Mouse (Mus musculus): ENCODE data around the gene Mip. TPM values are rescaled to one million over a fixed set of nuclear protein-coding genes. Genes with fewer than 3 reads are reported as not detected.

The Mip gene
- 0.11 and 0.24 TPM in 2 replicates for polyA plus RNA-seq (2015; fragmentation: Nextera tagmentation; extraction: Ambion mirVana)

GRCm38 (mm10) chr10:128225538-128225937 lies at the start of gene Mip:
Gene Mip (plus strand): TSS chr10:128225838.
- H3K4me3 ChIP-seq (ENCODE audit: low read length) = no peak within 1 kb of the TSS
- no peak within 1 kb of the TSS for H3K9ac ChIP-seq (ENCODE audit: low read depth, low read length)
- no peak within 1 kb of the TSS for H3K4me2 ChIP-seq (ENCODE audit: low read length)
- H3K9me3 ChIP-seq (ENCODE audit: control insufficient read depth, low read length) = no peaks in the 10 kb centered on the region
- no peak within 1 kb of the TSS for H3K27ac ChIP-seq (ENCODE audit: low read depth, low read length)
- H3K27me3 ChIP-seq (replicated peaks; ENCODE audit: control insufficient read depth, insufficient read depth, low read length) = no peaks in the 10 kb centered on the region
- H3K36me3 ChIP-seq (ENCODE audit: control insufficient read depth, insufficient read depth, low read length) = no peaks in the 10 kb centered on the region
- no peak for ATAC-seq
- WGBS = 47% methylated on average over 4 of the region's 4 CpGs
- H3K4me1 ChIP-seq (ENCODE audit: control insufficient read depth, insufficient read depth, low read depth, low read length) = no peaks in the 10 kb centered on the region

- Histone ChIP-seq H3K4me2 (ENCODE audit: low read length) (peak overlapping the region; percentile 85), H3K4me3 (ENCODE audit: low read length) (peak overlapping the region; percentile 54), H3K36me3 (ENCODE audit: control insufficient read depth, insufficient read depth, low read length) (no peaks in the 10 kb centered on the region), H3K9ac (ENCODE audit: low read depth, low read length) (peak overlapping the region; percentile 65), H3K9me3 (ENCODE audit: control insufficient read depth, low read length) (no peaks in the 10 kb centered on the region), H3K4me1 (ENCODE audit: control insufficient read depth, insufficient read depth, low read depth, low read length) (peaks cover 9% of the 10 kb centered on the region), H3K27me3 (replicated peaks; ENCODE audit: control insufficient read depth, insufficient read depth, low read length) (no peaks in the 10 kb centered on the region), H3K27ac (ENCODE audit: low read depth, low read length) (peak overlapping the region; percentile 83)
- under 1% methylated on average over 17 of the region's 17 CpGs for WGBS
- ATAC-seq = peak; percentile 88
Measured at GRCm38 (mm10) chr10:128175996-128176755, 49.5 kb upstream of the Mip start.

GRCm38 (mm10) chr10:128177316-128177715 lies 48.3 kb upstream of the Mip start:
- H3K4me3 ChIP-seq (ENCODE audit: low read length) = no peak overlapping the region

GRCm38 (mm10) chr10:128179989-128180388 lies 45.6 kb upstream of the Mip start, which contains the start of gene Rbms2:
Gene Rbms2 (minus strand): TSS chr10:128180297.
- Histone ChIP-seq H3K4me2 (ENCODE audit: low read length) (no peak within 1 kb of the TSS), H3K9ac (ENCODE audit: low read depth, low read length) (no peak within 1 kb of the TSS), H3K27me3 (replicated peaks; ENCODE audit: control insufficient read depth, insufficient read depth, low read length) (no peaks in the 10 kb centered on the region), H3K36me3 (ENCODE audit: control insufficient read depth, insufficient read depth, low read length) (no peaks in the 10 kb centered on the region), H3K27ac (ENCODE audit: low read depth, low read length) (no peak within 1 kb of the TSS), H3K4me3 (ENCODE audit: low read length) (no peak within 1 kb of the TSS), H3K4me1 (ENCODE audit: control insufficient read depth, insufficient read depth, low read depth, low read length) (peaks cover 9% of the 10 kb centered on the region), H3K9me3 (ENCODE audit: control insufficient read depth, low read length) (no peaks in the 10 kb centered on the region)
- 2% methylated on average over 6 of the region's 6 CpGs for WGBS
- ATAC-seq = no peak

More at GRCm38 (mm10) chr10:128177316-128177715, 48.3 kb upstream of the Mip start:
- Histone ChIP-seq H3K27ac (ENCODE audit: low read depth, low read length) (no peak overlapping the region), H3K4me1 (ENCODE audit: control insufficient read depth, insufficient read depth, low read depth, low read length) (peaks cover 9% of the 10 kb centered on the region), H3K27me3 (replicated peaks; ENCODE audit: control insufficient read depth, insufficient read depth, low read length) (no peaks in the 10 kb centered on the region), H3K9me3 (ENCODE audit: control insufficient read depth, low read length) (no peaks in the 10 kb centered on the region), H3K36me3 (ENCODE audit: control insufficient read depth, insufficient read depth, low read length) (no peaks in the 10 kb centered on the region), H3K9ac (ENCODE audit: low read depth, low read length) (no peak overlapping the region), H3K4me2 (ENCODE audit: low read length) (no peak overlapping the region)
- ATAC-seq = 0 out of 2 replicates have a peak, but pooled peaks have one; percentile 30
- WGBS = 84% methylated on average over 4 of the region's 4 CpGs

GRCm38 (mm10) chr10:128184296-128184695 lies 41.3 kb upstream of the Mip start:
- Histone ChIP-seq H3K4me1 (ENCODE audit: control insufficient read depth, insufficient read depth, low read depth, low read length) (no peaks in the 10 kb centered on the region), H3K27ac (ENCODE audit: low read depth, low read length) (no peak overlapping the region), H3K9ac (ENCODE audit: low read depth, low read length) (no peak overlapping the region), H3K4me2 (ENCODE audit: low read length) (no peak overlapping the region), H3K4me3 (ENCODE audit: low read length) (no peak overlapping the region), H3K27me3 (replicated peaks; ENCODE audit: control insufficient read depth, insufficient read depth, low read length) (no peaks in the 10 kb centered on the region), H3K36me3 (ENCODE audit: control insufficient read depth, insufficient read depth, low read length) (no peaks in the 10 kb centered on the region), H3K9me3 (ENCODE audit: control insufficient read depth, low read length) (no peaks in the 10 kb centered on the region)
- no peak for ATAC-seq
- 93% methylated on average over 2 of the region's 2 CpGs for WGBS

- Histone ChIP-seq H3K27me3 (replicated peaks; ENCODE audit: control insufficient read depth, insufficient read depth, low read length) (no peaks in the 10 kb centered on the region), H3K27ac (ENCODE audit: low read depth, low read length) (no peak overlapping the region), H3K9ac (ENCODE audit: low read depth, low read length) (no peak overlapping the region), H3K4me2 (ENCODE audit: low read length) (no peak overlapping the region), H3K9me3 (ENCODE audit: control insufficient read depth, low read length) (no peaks in the 10 kb centered on the region), H3K4me3 (ENCODE audit: low read length) (no peak overlapping the region), H3K36me3 (ENCODE audit: control insufficient read depth, insufficient read depth, low read length) (no peaks in the 10 kb centered on the region), H3K4me1 (ENCODE audit: control insufficient read depth, insufficient read depth, low read depth, low read length) (no peaks in the 10 kb centered on the region)
- ATAC-seq = no peak
- 78% methylated on average over 6 of the region's 6 CpGs for WGBS
Measured at GRCm38 (mm10) chr10:128185277-128185940, 40.2 kb upstream of the Mip start.

GRCm38 (mm10) chr10:128185959-128186358 lies 39.7 kb upstream of the Mip start:
- ATAC-seq = no peak
- Histone ChIP-seq H3K27ac (ENCODE audit: low read depth, low read length) (no peak overlapping the region), H3K4me3 (ENCODE audit: low read length) (no peak overlapping the region), H3K27me3 (replicated peaks; ENCODE audit: control insufficient read depth, insufficient read depth, low read length) (no peaks in the 10 kb centered on the region), H3K4me1 (ENCODE audit: control insufficient read depth, insufficient read depth, low read depth, low read length) (no peaks in the 10 kb centered on the region), H3K9me3 (ENCODE audit: control insufficient read depth, low read length) (no peaks in the 10 kb centered on the region), H3K9ac (ENCODE audit: low read depth, low read length) (no peak overlapping the region), H3K36me3 (ENCODE audit: control insufficient read depth, insufficient read depth, low read length) (no peaks in the 10 kb centered on the region), H3K4me2 (ENCODE audit: low read length) (no peak overlapping the region)
- 66% methylated on average over 2 of the region's 2 CpGs for WGBS

GRCm38 (mm10) chr10:128187181-128187605 lies 38.4 kb upstream of the Mip start:
- Histone ChIP-seq H3K9ac (ENCODE audit: low read depth, low read length) (no peak overlapping the region), H3K36me3 (ENCODE audit: control insufficient read depth, insufficient read depth, low read length) (no peaks in the 10 kb centered on the region), H3K4me1 (ENCODE audit: control insufficient read depth, insufficient read depth, low read depth, low read length) (no peaks in the 10 kb centered on the region), H3K9me3 (ENCODE audit: control insufficient read depth, low read length) (no peaks in the 10 kb centered on the region), H3K4me2 (ENCODE audit: low read length) (no peak overlapping the region), H3K4me3 (ENCODE audit: low read length) (no peak overlapping the region), H3K27me3 (replicated peaks; ENCODE audit: control insufficient read depth, insufficient read depth, low read length) (no peaks in the 10 kb centered on the region), H3K27ac (ENCODE audit: low read depth, low read length) (no peak overlapping the region)
- no peak for ATAC-seq
- 69% methylated on average over 5 of the region's 5 CpGs for WGBS

- Histone ChIP-seq H3K9me3 (ENCODE audit: control insufficient read depth, low read length) (no peaks in the 10 kb centered on the region), H3K36me3 (ENCODE audit: control insufficient read depth, insufficient read depth, low read length) (no peaks in the 10 kb centered on the region), H3K27me3 (replicated peaks; ENCODE audit: control insufficient read depth, insufficient read depth, low read length) (no peaks in the 10 kb centered on the region), H3K4me3 (ENCODE audit: low read length) (no peak overlapping the region), H3K9ac (ENCODE audit: low read depth, low read length) (no peak overlapping the region), H3K4me2 (ENCODE audit: low read length) (no peak overlapping the region), H3K4me1 (ENCODE audit: control insufficient read depth, insufficient read depth, low read depth, low read length) (no peaks in the 10 kb centered on the region), H3K27ac (ENCODE audit: low read depth, low read length) (no peak overlapping the region)
- no peak for ATAC-seq
- WGBS = 40% methylated on average over 2 of the region's 2 CpGs
Measured at GRCm38 (mm10) chr10:128188242-128188877, 37.3 kb upstream of the Mip start.

Measured in hindbrain, embryonic 16.5 days (tissue).